Mouse (Mus musculus): Measurements from ENCODE around the gene Cxcr1.
"Not testable (repeated sequence)": the region's sequence is repeated elsewhere in the genome, so short reads cannot be mapped to it uniquely, and the experiment has no call there.

Cxcr1 gene

DNA sequence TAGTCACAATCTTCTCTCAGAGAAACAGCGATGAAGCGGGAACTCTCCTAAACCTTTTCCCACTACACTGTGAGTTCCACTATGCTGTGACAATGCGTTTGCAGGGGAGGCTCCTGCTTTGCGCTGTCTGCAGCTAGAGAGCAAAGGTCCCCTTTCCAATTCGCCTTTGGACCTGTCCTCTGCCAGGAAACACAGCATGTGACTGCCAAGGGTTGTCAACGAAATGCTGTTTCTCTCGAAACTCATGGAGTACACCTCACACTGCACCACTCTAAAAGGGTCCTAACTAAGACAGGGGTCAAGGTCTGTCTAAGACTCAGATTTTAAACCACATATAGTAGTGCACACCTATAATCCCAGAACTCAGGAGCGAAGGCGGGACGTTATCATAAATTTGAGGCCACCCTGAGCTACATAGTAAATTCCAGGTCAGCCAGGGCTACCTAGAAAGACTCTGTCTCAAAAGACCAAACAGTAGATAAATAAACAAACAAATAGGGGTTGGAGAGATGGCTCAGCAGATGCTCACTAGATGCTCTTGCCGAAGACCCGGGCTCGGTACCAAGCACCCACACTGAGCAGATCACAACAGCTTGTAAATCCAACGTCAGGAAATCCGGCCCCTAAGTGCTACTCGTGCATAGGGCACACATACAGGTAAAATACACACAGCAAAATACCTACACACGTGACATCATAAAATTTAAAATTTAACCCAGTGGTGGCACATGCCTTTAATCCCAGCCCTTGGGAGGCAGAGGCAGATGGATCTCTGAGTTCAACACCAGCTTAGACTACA lies 2.4 kb upstream of the Cxcr1 start:
- no peak for DNase-seq (ENCODE audit: low read depth)

DNA sequence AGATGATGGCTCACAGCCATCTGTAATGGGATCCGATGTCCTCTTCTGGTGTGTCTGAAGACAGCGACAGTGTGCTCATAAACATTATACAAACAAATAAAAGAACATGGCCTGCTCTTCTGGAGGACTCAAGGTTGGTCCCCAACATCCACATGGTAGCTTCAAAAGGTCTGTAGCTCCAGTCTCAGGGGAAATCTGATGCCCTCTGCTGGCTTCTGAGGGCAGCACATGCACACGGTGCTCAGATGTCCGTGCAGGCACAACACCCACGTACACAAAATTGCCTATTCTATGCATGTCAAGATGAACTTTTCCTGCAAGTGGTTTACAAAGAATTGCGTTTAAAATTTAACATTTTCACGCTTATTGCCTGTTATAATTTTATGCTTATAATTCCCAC lies 1.5 kb upstream of the Cxcr1 start:
- peak; percentile 67 for DNase-seq (ENCODE audit: low read depth)

DNA sequence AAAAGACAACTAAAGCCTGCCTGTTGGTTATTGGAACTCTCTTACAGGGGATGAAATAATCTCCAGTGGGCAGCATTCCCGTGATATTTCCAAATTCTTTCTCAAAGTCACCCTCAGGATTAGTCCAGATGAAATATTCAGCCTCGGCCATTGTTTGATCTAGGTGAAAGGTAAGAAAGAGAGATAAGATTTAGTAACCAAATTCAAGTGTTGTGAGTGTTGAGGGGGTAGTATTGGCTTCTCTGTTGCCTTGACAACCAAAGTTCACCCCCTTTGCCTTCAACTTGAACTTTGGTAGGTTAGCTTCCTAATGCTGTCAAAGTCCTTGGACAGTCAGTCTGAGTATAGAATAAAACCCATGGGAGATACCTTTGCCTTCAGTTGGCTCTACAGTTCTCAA lies 1.7 kb downstream of the Cxcr1 start:
- no peak for DNase-seq (ENCODE audit: low read depth)

DNA sequence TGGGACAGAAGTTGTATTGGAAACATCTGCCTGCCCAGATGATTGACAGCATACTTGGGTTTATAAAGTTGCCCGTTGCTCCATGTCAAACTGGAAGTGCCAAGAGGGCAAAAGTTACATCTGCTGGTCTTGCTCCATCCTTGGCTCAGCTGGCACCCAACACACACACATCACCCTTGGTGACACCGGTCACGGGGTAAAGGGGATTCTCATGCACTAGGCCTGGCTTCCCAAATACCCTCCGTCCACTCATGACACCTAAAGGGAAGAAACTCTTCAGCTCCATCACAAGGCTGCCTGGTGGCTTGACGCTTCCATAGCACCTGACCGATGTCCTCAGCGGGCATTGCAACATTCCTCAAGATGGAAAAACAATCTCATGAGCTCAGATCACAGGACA lies 4.0 kb downstream of the Cxcr1 start:
- no peak for DNase-seq (ENCODE audit: low read depth)

- DNase-seq (ENCODE audit: low read depth), result peak; percentile 21
These were observed 11.4 kb downstream of the Cxcr1 start for GRCm38 (mm10) chr1:74183006-74183405.

DNA sequence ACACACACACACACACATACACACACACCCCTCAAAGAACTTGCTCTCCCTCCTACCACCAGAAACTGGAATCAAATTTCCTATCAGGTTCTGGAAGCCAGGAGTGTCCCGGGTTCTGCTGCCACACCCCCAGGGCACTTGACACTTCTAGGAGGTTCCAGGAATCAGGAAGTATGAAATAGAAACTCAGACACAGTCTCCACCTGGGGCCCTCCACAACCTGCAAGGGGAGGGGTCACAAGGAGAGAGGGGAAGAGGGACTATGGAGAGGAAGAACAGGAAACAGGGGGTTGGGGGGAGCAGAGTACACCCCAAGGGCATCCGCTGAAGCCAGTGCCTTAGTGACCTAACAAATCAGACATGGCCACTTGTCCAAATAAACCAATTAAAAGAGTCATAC lies 13.0 kb downstream of the Cxcr1 start:
- no peak for DNase-seq (ENCODE audit: low read depth)

DNA sequence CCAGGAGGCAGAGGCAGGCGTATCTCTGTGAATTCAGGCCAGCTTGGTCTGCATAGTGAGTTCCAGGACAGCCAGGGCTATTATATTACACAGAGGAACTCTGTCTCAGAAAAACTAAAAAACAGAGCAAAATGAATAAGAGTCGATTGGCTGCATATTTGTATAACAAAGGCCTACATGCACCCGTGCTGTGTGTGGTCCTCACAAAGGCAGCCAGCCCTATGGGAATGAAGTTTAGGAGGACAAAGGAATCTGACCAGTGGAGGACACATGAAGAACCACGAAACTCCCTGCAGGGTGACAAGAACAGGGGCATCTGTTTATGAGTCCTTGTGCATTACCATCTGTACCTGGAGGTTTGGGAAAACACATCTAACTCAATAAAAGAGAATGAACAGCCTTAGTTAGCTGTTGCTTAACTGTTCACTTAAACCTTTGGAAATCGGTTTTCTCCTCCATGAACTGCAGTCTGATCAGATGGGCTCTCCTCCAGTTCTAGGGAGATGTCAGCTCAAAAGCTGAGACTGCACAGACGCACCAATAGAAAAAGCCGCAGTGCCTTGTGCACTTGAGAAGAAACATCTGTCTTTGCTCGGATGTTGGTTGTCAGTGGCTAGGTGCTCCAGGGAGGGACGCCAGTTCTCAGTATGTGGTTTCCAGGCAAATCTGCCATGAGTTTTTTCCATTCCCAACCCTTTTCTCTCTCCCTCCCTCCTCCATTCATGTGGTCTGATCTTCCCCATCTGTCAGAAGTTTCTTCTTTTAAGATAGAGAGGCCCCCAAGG lies 14.6 kb downstream of the Cxcr1 start:
- no peak for DNase-seq (ENCODE audit: low read depth)

DNA sequence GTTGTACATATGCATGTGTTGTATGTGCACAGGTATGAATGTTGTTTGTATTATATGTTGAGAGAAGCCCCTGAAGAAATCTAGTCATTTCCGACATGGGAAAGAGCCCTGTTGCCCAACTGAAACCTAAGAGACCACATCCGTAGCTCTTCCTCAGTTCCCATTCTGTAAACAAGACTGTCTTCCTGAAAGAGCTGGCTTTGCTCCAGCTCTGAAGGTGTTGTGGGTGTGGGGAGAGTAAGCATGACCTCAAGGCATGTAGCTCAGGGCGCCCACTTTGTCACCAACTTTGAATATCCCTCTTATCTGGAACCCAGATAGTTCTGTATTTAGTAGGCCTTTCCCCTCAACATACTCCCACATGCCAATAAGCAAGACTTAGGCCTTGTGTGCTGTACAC lies 15.8 kb downstream of the Cxcr1 start:
- no peak for DNase-seq (ENCODE audit: low read depth)

- no peak for DNase-seq (ENCODE audit: low read depth)
These were observed 18.7 kb downstream of the Cxcr1 start for GRCm38 (mm10) chr1:74175731-74176130.

- no peak for DNase-seq (ENCODE audit: low read depth)
These were observed 21.7 kb downstream of the Cxcr1 start for GRCm38 (mm10) chr1:74172722-74173121.

DNA sequence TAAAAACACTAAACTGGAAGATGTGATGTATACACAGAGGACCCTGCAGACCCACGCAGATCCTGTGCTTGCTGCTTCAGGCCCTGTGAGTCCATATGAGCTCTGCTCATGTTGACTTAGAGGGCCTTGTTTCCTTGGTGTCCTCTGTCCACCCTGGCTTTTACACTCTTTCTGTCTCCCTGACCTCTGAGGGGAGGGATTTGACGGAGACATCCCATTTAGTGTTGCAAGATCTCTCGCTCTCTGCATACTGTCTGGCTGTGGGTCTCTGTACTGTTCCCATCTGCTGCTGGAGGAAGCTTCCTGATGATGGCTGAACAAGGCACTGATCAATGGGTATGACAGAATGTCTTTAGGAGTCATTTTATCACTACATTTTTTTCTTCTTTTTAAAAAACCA lies 24.7 kb downstream of the Cxcr1 start:
- DNase-seq (ENCODE audit: low read depth), result no peak

- DNase-seq (ENCODE audit: low read depth), result no peak
These were observed 27.3 kb downstream of the Cxcr1 start for GRCm38 (mm10) chr1:74167136-74167535.

GRCm38 (mm10) chr1:74160036-74160435 lies 34.4 kb downstream of the Cxcr1 start:
- DNase-seq (ENCODE audit: low read depth), result no peak

DNA sequence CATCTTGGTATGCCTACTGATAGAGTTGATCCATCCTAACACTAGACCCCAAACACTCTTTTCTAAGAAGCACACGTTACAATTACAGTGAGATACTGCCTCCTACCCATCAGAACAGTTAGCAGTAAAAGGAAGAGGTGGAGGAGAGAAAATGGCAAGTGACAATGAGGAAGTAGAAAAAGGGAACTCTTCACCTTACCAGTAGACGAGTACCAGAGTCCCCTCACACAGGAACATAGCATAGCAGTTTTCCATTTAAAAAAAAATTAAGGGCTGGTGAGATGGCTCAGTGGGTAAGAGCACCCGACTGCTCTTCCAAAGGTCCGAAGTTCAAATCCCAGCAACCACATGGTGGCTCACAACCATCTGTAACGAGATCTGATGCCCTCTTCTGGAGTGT lies 34.8 kb downstream of the Cxcr1 start:
- DNase-seq (ENCODE audit: low read depth), result not testable (repeated sequence)

- no peak for DNase-seq (ENCODE audit: low read depth)
These were observed 38.0 kb downstream of the Cxcr1 start for GRCm38 (mm10) chr1:74156381-74156910.

- DNase-seq (ENCODE audit: low read depth), result no peak
These were observed 38.9 kb downstream of the Cxcr1 start for GRCm38 (mm10) chr1:74155435-74156012.

DNA sequence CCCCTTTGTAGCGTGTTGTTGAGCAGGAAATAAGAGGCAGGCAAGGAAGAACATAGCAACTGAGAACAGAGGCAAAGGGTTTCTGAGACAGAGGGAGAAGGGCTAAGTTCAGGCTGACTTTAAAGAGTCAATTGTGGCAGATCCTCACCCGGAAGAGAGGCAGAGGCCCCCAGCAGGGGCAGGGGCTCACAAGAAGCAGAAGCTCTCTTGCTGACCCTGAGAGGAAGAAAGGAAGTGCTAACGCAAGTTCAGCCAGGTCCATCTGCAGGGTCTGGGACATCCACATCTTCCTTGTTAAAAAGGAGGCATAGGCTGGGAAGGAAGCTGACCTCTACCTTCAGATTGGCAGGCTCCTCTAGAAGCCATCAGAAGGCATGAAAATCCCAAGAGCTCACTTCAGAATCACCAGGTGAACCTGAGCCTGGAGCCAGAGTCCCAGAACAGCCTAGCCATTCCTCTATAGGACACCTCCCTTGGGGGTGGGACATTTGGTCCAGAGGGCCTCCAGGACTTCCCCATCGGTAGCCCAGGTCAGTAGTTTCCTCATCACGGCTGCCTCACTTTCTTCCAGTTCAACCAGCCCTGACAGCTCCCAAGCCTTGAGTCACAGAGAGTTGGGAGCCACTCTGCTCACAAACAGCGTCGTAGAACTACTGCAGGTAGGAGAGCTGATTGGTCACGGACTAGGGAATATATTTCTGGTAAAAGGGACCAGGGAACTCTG lies 40.8 kb downstream of the Cxcr1 start, which contains the start of gene Cxcr2:
Gene Cxcr2, plus strand, starts transcription at position 529 of the 724 bp plus-strand sequence.
- DNase-seq (ENCODE audit: low read depth), result no peak

GRCm38 (mm10) chr1:74151091-74151490 lies 43.3 kb downstream of the Cxcr1 start:
- no peak for DNase-seq (ENCODE audit: low read depth)

DNA sequence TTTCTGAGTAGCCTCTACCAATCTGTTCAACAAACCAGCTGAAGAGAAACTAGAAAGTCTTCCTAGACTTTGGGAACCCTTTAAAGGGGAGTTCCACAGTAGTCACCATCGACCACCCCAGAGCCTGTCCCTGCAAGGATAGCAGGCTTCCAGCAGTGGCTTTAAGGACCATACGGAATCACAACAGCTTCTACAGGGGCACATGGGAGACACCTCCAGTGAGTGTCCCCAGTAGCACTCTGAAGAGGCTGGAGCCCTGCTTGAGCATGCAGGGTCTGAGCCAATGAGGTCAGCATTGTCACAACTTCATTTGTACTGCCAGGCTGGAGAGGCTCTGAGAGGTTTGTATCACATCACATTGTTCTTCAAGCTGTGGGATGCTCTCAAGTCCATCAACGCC lies 44.3 kb downstream of the Cxcr1 start:
- DNase-seq (ENCODE audit: low read depth), result no peak

DNA sequence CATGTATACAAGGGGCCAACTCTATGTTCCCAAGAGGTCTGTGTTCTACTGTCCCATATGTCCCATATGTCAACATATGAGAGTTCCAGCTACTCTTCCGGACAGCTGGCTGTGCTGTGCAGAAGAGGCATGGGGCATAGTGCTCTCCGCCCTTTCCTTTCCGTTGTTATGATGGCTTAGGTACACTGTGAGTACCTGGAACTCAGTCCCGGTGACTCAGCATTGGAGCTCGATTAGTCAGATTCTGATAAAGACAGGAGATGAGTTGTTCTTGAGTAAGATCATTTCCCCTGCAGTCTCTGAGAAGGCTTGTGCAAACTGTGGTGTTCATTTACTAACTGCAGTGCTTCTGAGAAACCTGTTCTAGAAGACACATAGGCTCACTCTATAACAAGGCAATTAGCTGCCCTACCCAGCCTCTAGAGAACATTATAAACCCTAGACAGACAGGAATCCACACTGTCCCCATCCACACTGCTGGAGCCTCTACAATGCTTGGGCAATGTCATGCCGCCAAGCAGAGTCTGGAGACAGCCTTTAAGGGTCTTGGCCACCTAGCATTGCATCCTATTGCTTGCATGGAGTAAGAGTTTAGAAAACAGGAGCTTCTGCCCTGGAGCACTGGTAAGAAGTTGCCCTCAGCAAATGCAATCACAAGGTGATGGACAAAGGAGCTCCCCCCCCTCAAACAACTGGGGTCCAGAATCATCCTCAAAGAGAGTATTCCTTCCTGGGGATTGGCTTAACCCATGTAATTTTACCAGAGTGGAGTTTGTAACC lies 45.1 kb downstream of the Cxcr1 start:
- DNase-seq (ENCODE audit: low read depth), result peak; percentile 4
